Mouse (Mus musculus) liver, adult 2 months (tissue): ENCODE results near the gene Nfkb1. TPM values are rescaled to one million over a fixed set of nuclear protein-coding genes. Genes with fewer than 3 reads are reported as not detected.

Source experiments
- DNase-seq: peaks from one replicate; pipeline ENCODE4 v3.0.0-alpha.2; 2011; ENCODE audit warnings: low read depth, low spot score; ENCODE audit errors: extremely low read depth
- H3K27ac ChIP-seq: fragments of 200-500 bp; replicated peaks from 2 replicates; pipeline ENCODE4 v1.5.1; 2012; ENCODE audit warnings: low read depth, mild to moderate bottlenecking, control low read depth, inconsistent platforms, low read length; ENCODE audit not compliant: insufficient read depth
- H3K27me3 ChIP-seq: fragments of 200-500 bp; 2 replicates; pipeline ENCODE4 v1.6.1; 2012; ENCODE audit warnings: mild to moderate bottlenecking, moderate library complexity, low read length, inconsistent platforms; ENCODE audit not compliant: control insufficient read depth, insufficient read depth
- H3K36me3 ChIP-seq: fragments of 200-500 bp; 2 replicates; pipeline ENCODE4 v1.6.1; 2012; ENCODE audit warnings: low read length, inconsistent platforms; ENCODE audit not compliant: control insufficient read depth, insufficient read depth
- H3K4me1 ChIP-seq: fragments of 200-500 bp; 2 replicates; pipeline ENCODE4 v1.6.1; 2011; ENCODE audit warnings: low read length; ENCODE audit not compliant: control insufficient read depth, insufficient read depth
- H3K4me3 ChIP-seq: fragments of 200-500 bp; 2 replicates; pipeline ENCODE4 v1.5.1; 2011; ENCODE audit warnings: low read depth, mild to moderate bottlenecking, control low read depth, low read length, moderate library complexity; ENCODE audit not compliant: insufficient read depth
- H3K79me2 ChIP-seq: fragments of 200-500 bp; 2 replicates; pipeline ENCODE4 v1.6.1; 2012; ENCODE audit warnings: inconsistent platforms, mild to moderate bottlenecking, low read length, moderate library complexity; ENCODE audit not compliant: control insufficient read depth, insufficient read depth
- H3K9ac ChIP-seq: fragments of 200-500 bp; 2 replicates; pipeline ENCODE4 v1.6.1; 2012; ENCODE audit warnings: low read depth, mild to moderate bottlenecking, control low read depth, inconsistent platforms, low read length
- CTCF ChIP-seq: fragments of 200-500 bp; IDR thresholded peaks from 2 replicates; pipeline ENCODE4 v1.5.1; 2011; ENCODE audit warnings: low read depth, low read length, control low read depth
- POLR2A ChIP-seq: fragments of 200-500 bp; IDR thresholded peaks from 2 replicates; pipeline ENCODE4 v1.6.1; 2011; ENCODE audit warnings: low read length, control low read depth; ENCODE audit not compliant: insufficient read depth; ENCODE audit errors: extremely low read depth
- WGBS: fragments of 180-500 bp; shearing (Covaris S2); methylation state at CpG from one replicate; pipeline ENCODE4 v1.1.7; 2018; 5-methylcytosine and 5-hydroxymethylcytosine counted together
- polyA plus RNA-seq: library from polyadenylated mRNA; depleted of rRNA; stranded (reverse); fragments of >200 nt; gene quantifications from 2 replicates; pipeline ENCODE4 v1.2.3, GENCODE M21; 2012; rRNA removed
- total RNA-seq: library from RNA; depleted of rRNA; stranded (reverse); fragments of >200 nt; gene quantifications from 2 replicates; pipeline ENCODE4 v1.2.3, GENCODE M21; 2014; rRNA removed

Nfkb1 gene
- total and polyA plus RNA-seq, 2 experiments, result 19.5 to 24.5 TPM

DNA sequence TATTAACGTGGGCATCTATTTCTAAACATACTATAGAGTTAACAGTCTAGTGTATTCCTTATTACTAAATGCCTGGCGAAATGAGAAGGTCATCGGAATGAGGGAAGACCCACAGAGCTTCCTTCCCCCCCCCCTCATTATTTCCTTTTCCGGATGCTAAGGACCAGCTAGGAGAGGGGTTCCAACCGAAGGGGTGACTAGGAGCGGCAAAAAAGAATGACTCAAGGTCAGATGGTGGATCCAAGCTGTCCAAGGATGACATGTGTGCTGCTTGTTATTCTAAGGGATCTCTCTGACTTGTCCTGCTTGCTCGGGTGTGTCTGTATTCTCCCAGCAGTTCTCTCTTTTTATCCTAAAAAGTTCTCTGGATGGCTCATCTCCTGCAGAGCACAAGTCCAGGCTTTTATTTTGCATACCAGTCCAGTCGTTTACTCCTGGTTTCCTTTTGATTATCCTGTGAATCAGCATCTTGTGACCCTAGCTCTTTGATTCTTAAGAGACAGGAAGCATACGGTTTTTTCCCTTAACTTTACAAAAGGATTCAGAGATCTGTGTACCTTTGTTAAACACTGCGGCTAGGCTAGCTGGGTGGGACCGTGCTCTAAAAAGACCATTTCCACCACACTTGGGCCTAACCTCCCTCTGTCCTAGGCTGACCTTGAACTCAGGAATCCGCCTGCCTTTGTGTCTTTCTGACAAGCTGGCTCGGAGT, 145.0 kb downstream of the Nfkb1 start:
- Histone ChIP-seq H3K4me1 (no peaks in the 10 kb centered on the region; the same call in 1 of the 2 replicates), H3K79me2 (no peaks in the 10 kb centered on the region), H3K27ac (no peak overlapping the region), H3K36me3 (peaks cover 37% of the 10 kb centered on the region), H3K27me3 (no peaks in the 10 kb centered on the region), H3K4me3 (no peak overlapping the region), H3K9ac (no peak overlapping the region)
- TF ChIP-seq POLR2A (no peak), CTCF (no peak)
- no peak for DNase-seq
- WGBS, result 70% methylated on average over 13 of the region's 13 CpGs

Other genes starting within 250 kb of the Nfkb1 start
- gene Manba, start 205.9 kb downstream of the Nfkb1 start, total RNA-seq, result 14.2 and 14.7 TPM in 2 replicates
- 3.7 and 3.8 TPM in 2 replicates for gene Manba, start 205.9 kb downstream of the Nfkb1 start, polyA plus RNA-seq
- gene Slc39a8, start 133.7 kb upstream of the Nfkb1 start, total RNA-seq, result 30.0 and 32.5 TPM in 2 replicates
- gene Slc39a8, start 133.7 kb upstream of the Nfkb1 start, polyA plus RNA-seq, result 14.0 and 17.2 TPM in 2 replicates